Mouse (Mus musculus) hindbrain, embryonic 15.5 days (tissue): ENCODE data around the gene Fgfr2. TPM values are rescaled to one million over a fixed set of nuclear protein-coding genes. Genes with fewer than 3 reads are reported as not detected.
A peak's percentile ranks its signal among the peaks of the same experiment; 100 is the strongest.

ENCODE experiments used
- ATAC-seq: fragments of 200-750 bp; cut with Nextera tagmentation; 2 replicates; pipeline ENCODE4 v1.8.0; 2017; ENCODE audit warnings: low read depth, moderate number of reproducible peaks, moderate TSS enrichment; ENCODE audit not compliant: low FRiP score
- H3K27ac ChIP-seq: fragments of 300-500 bp; sonication (generic); replicated peaks from 2 replicates; pipeline ENCODE4 v1.5.1; 2015; ENCODE audit warnings: mild to moderate bottlenecking, inconsistent platforms
- H3K27me3 ChIP-seq: fragments of 300-500 bp; sonication (generic); 2 replicates; pipeline ENCODE4 v1.6.1; 2015; ENCODE audit warnings: control low read depth, inconsistent platforms
- H3K36me3 ChIP-seq: fragments of 300-500 bp; sonication (generic); 2 replicates; pipeline ENCODE4 v1.6.1; 2015; ENCODE audit warnings: control low read depth, inconsistent platforms
- H3K4me1 ChIP-seq: fragments of 300-500 bp; sonication (generic); replicated peaks from 2 replicates; pipeline ENCODE4 v1.6.1; 2015; ENCODE audit warnings: control low read depth, inconsistent platforms
- H3K4me2 ChIP-seq: fragments of 300-500 bp; sonication (generic); 2 replicates; pipeline ENCODE4 v1.6.1; 2015; ENCODE audit warnings: moderate library complexity, mild to moderate bottlenecking, inconsistent platforms
- H3K4me3 ChIP-seq: fragments of 300-500 bp; sonication (generic); 2 replicates; pipeline ENCODE4 v1.5.1; 2015; ENCODE audit warnings: mild to moderate bottlenecking, inconsistent platforms
- H3K9ac ChIP-seq: fragments of 300-500 bp; sonication (generic); 2 replicates; pipeline ENCODE4 v1.6.1; 2015; ENCODE audit warnings: inconsistent platforms
- H3K9me3 ChIP-seq: fragments of 300-500 bp; sonication (generic); 2 replicates; pipeline ENCODE4 v1.6.1; 2016; ENCODE audit warnings: control low read depth, inconsistent platforms
- WGBS: fragments of 180-500 bp; shearing (Covaris S2); methylation state at CpG from one replicate; pipeline ENCODE4 v1.1.7; 2015; 5-methylcytosine and 5-hydroxymethylcytosine counted together
- polyA plus RNA-seq: library from polyadenylated mRNA; unstranded; fragments of >200 nt; fragmentation: Nextera tagmentation; extraction: Ambion mirVana; gene quantifications from 2 replicates; pipeline ENCODE4 v1.2.1, GENCODE M21; 2015

The Fgfr2 gene
- polyA plus RNA-seq, 1 experiment from 2014 or later, result 28.5 TPM

DNA sequence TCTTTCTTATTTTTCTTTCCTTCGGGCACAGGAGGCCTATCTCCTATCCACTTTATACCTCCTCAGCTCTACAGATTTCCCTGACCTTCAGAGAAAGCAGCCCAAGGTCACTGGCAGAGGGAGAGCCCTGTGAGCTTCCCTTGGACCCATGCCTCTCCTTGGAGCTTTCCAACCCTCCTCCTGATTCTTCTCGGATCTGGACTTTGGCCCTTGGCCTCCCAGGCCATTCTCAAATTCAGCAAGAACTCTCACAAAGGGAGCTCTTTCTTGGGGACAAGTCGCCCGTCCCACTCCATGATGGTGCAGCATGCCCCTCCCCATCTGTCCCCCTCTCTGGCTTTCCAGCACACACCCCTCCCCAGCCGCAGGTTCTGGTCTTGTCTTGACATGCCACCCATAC lies 2172.1 kb downstream of the Fgfr2 start:
- Histone ChIP-seq H3K9ac (no peak overlapping the region), H3K27me3 (no peaks in the 10 kb centered on the region), H3K4me2 (no peak overlapping the region), H3K27ac (no peak overlapping the region), H3K4me1 (peaks cover 4% of the 10 kb centered on the region; the same call in 1 of the 2 replicates), H3K4me3 (no peak overlapping the region), H3K9me3 (no peaks in the 10 kb centered on the region), H3K36me3 (no peaks in the 10 kb centered on the region)
- ATAC-seq, result no peak
- WGBS, result 93% methylated on average over 5 of the region's 5 CpGs

DNA sequence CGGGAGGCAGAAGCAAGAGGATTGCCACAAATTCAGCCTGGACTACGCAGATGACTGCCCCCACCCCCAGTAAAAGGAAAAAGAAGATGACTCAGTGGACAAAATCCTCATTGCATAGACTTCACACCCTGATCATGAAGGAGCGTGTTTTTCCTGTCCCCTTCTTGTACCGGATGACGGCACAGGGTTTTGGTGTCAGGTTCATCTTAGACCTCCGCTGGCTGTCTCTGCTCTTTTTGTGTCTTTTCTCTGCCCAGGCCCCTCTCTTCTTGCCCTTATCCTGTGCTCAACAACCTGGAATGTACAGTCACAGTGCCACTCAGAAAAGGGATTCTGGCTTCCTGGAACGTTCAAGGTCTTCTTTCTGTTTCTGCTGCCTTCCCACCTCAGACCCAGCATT lies 2172.7 kb downstream of the Fgfr2 start:
- Histone ChIP-seq H3K27ac (no peak overlapping the region), H3K36me3 (no peaks in the 10 kb centered on the region), H3K4me2 (no peak overlapping the region), H3K4me3 (no peak overlapping the region), H3K9ac (no peak overlapping the region), H3K9me3 (no peaks in the 10 kb centered on the region), H3K27me3 (no peaks in the 10 kb centered on the region), H3K4me1 (peaks cover 4% of the 10 kb centered on the region; the same call in 1 of the 2 replicates)
- WGBS, result 93% methylated on average over 7 of the region's 7 CpGs
- no peak for ATAC-seq

DNA sequence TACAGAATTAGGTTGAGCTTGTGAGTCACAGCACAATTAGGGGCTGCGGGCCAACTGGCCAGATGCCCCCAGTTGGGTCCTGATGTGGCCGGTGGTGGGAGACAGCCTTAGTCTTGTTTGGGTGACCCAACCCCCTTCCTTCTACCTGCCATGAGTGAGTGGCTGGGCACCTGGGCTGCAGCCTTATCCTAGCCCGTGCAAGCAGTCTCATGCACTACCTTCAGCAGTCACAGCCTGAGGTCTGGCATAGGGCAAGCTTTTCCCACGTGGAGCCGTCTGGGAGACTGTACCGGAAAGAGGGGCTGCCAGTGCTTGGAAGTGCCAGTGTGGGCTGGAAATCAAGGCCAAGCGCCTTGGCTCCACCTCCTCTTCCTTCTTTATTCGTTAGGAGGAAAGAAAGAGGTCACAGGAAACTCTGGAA lies 2173.8 kb downstream of the Fgfr2 start:
- H3K9me3 ChIP-seq, result no peaks in the 10 kb centered on the region
- H3K9ac ChIP-seq, result no peak overlapping the region
- H3K4me3 ChIP-seq, result no peak overlapping the region
- peak; percentile 61; the same call in 1 of the 2 replicates for ATAC-seq
- WGBS, result 57% methylated on average over 8 of the region's 8 CpGs
- H3K36me3 ChIP-seq, result no peaks in the 10 kb centered on the region
- peak overlapping the region; percentile 61; the same call in 1 of the 2 replicates for H3K27ac ChIP-seq
- peaks cover 4% of the 10 kb centered on the region; the same call in 1 of the 2 replicates for H3K4me1 ChIP-seq
- no peaks in the 10 kb centered on the region for H3K27me3 ChIP-seq
- H3K4me2 ChIP-seq, result no peak overlapping the region

DNA sequence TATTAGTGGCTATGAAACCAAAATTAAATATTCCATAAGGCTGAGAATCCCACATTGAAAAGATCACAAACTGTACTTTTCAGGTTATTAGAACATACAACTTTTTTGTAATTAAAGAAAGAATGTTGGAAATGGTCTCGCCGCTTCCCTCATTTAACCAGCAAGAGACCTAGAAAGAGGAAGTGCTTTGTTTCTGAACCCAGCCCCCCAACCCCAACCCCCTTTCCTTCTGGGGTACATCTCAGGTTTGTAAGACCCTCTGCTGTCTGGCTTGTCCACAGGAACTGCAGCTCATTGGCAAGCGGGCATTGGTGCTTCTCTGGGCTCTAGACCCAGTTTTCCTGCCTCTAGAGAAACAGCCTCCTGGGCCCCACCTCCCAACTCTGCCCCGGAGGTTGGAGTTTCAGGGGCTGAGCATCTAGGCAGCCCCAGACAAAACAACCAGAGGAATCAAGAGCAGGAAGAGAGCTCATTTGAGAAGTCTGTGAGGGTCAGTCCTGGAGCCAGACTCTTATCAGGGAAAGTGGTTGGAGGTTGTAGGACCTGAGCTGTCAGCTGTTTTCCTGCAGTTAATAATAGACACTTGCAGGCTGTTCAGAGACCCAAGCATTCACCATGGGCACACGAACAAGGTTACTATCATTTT lies 2174.5 kb downstream of the Fgfr2 start:
- no peak overlapping the region for H3K9ac ChIP-seq
- H3K36me3 ChIP-seq, result no peaks in the 10 kb centered on the region
- WGBS, result 63% methylated on average over 5 of the region's 5 CpGs
- no peak overlapping the region for H3K4me2 ChIP-seq
- peak overlapping the region; percentile 61; the same call in 1 of the 2 replicates for H3K27ac ChIP-seq
- ATAC-seq, result no peak
- H3K4me3 ChIP-seq, result no peak overlapping the region
- no peaks in the 10 kb centered on the region for H3K27me3 ChIP-seq
- peaks cover 4% of the 10 kb centered on the region; the same call in 1 of the 2 replicates for H3K4me1 ChIP-seq
- H3K9me3 ChIP-seq, result no peaks in the 10 kb centered on the region

DNA sequence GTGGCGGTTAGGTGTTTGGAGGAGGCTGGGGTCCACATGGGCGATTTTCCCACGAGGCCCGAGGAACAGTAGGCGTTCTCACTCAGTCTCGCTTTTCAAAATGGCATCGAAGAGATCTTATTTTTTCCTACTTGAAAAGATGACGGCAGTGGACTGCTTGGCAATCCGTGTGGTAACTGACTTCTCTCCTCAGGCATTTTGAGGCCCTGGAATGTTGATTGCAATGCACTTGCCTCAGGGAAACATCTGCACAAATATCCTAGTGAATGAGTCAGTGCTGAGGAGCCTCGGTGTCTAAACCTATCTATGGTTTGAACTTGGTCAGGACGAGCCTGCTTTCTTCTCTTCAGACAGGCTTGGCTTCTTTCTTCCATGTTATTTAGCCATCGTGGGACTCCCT lies 2176.8 kb downstream of the Fgfr2 start:
- 89% methylated on average over 12 of the region's 12 CpGs for WGBS
- Histone ChIP-seq H3K9ac (no peak overlapping the region), H3K4me2 (no peak overlapping the region), H3K4me3 (no peak overlapping the region), H3K27ac (no peak overlapping the region), H3K36me3 (no peaks in the 10 kb centered on the region), H3K9me3 (no peaks in the 10 kb centered on the region), H3K27me3 (no peaks in the 10 kb centered on the region), H3K4me1 (peaks cover 4% of the 10 kb centered on the region; the same call in 1 of the 2 replicates)
- ATAC-seq, result no peak

DNA sequence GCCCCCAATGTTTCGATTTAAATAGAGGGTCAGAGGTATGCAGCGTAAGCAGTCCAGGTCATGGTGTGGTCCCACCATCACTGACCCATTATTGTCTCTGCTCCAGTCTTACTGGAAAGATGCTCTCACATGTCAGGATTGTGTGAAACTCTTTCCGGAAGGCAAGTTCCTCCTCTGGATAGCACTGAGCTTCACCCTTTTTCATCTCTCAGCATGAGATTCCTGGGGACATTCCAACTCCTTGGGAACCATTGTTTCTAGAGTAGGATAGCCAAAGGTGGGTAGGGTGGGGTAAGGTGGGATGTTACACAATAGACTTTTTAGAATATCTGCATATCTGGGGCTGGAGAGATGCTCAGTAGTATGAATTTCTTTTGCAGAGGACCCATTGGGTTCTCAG lies 2177.4 kb downstream of the Fgfr2 start:
- ATAC-seq, result no peak
- no peaks in the 10 kb centered on the region for H3K9me3 ChIP-seq

DNA sequence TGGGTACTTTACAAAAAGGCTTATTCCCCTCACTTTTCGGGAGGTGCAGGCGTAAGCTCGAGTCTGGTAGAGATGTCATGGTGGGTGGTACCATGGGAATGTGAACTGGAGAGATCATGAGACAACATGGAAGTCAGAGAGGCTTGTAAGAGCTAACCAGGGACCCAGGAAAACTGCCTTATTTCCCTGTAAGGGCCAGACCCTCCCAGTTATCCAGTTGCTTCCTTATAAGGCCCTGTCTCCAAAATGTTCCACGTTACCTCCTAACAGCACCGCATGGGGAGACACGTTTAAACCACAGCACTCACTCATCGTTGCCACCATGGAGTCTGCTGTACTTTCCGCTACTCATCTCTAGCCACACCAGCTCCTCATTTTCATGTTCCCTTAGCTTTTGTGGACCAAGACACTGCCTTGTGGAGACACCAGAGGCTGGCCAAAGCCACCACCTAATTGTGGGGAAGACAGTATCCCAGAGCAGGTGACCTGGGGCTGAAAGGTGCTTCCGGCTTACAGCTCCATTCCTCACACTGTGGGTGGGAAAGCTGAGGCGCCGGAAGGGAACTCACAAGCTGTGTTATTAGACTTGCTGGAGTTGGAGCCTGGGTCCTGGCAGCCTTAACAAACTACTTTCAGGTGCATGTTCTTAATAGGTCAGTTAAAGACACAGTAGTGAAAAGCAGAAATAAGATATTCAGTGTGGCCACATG lies 2178.2 kb downstream of the Fgfr2 start:
- 92% methylated on average over 11 of the region's 11 CpGs for WGBS
- ATAC-seq, result no peak
- Histone ChIP-seq H3K4me3 (no peak overlapping the region), H3K9me3 (no peaks in the 10 kb centered on the region), H3K9ac (no peak overlapping the region), H3K27ac (no peak overlapping the region), H3K4me2 (no peak overlapping the region), H3K4me1 (peaks cover 7% of the 10 kb centered on the region; the same call in 1 of the 2 replicates), H3K36me3 (no peaks in the 10 kb centered on the region), H3K27me3 (no peaks in the 10 kb centered on the region)

More for the DNA sequence above, 2177.4 kb downstream of the Fgfr2 start:
- H3K4me1 ChIP-seq, result peaks cover 6% of the 10 kb centered on the region; the same call in 1 of the 2 replicates
- no peak overlapping the region for H3K4me2 ChIP-seq
- H3K27me3 ChIP-seq, result no peaks in the 10 kb centered on the region
- H3K4me3 ChIP-seq, result no peak overlapping the region
- H3K9ac ChIP-seq, result no peak overlapping the region
- WGBS, result 92% methylated on average over 3 of the region's 3 CpGs
- H3K27ac ChIP-seq, result no peak overlapping the region
- H3K36me3 ChIP-seq, result no peaks in the 10 kb centered on the region

DNA sequence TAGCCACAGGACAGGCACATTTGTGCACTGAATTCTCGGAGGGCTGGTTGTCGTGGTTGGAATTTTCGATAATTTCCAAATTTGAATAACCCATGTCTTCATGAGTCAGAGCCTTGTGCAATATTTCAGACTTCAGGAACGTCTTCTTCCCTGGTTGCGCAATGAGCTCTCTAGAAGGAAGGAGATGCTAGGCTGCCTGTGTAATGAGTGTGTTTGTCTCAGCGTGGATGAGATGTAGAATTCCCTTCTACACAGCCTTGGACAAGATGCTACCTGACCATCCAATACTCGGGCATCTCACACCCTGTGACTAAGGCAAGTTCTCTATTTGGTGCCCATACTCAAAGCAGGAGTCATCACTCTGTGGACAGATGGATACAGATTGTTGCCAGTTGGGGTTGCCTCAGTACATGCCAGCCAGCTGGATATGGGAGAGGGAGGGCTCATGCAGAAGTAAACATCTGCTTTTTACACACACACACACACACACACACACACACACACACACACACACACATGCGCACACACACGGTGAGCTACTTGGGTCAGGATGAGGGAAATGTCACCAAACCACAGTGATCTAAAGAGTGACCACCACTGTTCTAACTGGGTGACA lies 2179.8 kb downstream of the Fgfr2 start:
- Histone ChIP-seq H3K9ac (no peak overlapping the region), H3K4me2 (no peak overlapping the region), H3K27me3 (peaks cover 7% of the 10 kb centered on the region), H3K9me3 (no peaks in the 10 kb centered on the region), H3K4me3 (no peak overlapping the region), H3K27ac (no peak overlapping the region), H3K4me1 (0 out of 2 replicates have a peak, but pooled peaks cover 3% of the 10 kb centered on the region), H3K36me3 (no peaks in the 10 kb centered on the region)
- no peak for ATAC-seq
- 90% methylated on average over 9 of the region's 9 CpGs for WGBS

DNA sequence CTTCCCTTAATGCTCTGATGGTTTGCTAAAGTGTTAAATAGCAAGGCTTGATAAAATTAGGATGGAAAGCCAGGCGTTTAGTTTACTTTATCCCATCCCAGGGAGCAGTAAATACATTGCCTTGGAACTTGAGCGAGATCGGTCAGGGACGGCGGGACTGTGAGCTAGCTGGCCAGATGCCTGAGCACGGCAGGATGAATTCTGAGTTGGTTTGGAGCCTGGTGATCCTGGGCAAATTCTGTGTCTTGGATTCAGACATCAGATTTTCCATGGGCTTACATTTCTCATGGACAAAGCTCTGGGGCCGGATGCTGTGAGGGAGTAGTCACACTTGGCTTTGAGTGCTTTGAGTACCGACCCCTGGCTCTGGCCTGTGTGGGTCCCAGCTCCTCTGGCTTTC lies 2182.4 kb downstream of the Fgfr2 start:
- no peak for ATAC-seq
- no peak overlapping the region for H3K27ac ChIP-seq
- H3K27me3 ChIP-seq, result peaks cover 24% of the 10 kb centered on the region
- H3K4me1 ChIP-seq, result peaks cover 22% of the 10 kb centered on the region
- no peaks in the 10 kb centered on the region for H3K36me3 ChIP-seq
- H3K9ac ChIP-seq, result no peak overlapping the region
- 65% methylated on average over 8 of the region's 8 CpGs for WGBS
- no peaks in the 10 kb centered on the region for H3K9me3 ChIP-seq
- H3K4me3 ChIP-seq, result no peak overlapping the region
- H3K4me2 ChIP-seq, result no peak overlapping the region

DNA sequence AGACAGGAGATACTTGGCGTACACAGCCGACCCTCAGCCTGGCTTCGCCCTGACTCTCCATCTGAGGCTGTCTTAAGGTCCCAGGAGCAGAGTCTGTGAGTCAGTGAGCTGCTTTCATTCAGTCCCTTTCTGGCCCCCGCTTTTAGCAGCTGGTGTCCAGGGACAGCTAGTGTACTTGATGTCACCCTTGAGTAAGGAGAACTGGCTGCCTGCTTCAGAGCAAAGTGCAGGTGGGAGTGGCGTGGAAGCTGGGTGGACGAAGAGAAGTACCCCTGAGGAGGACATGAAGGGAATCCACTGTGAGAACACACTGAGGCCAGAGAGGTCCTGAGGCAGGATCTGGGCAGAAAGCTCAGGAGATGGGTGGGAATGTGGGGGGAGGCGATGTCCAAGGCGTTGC lies 2184.3 kb downstream of the Fgfr2 start:
- no peak overlapping the region for H3K4me3 ChIP-seq
- peaks cover 41% of the 10 kb centered on the region for H3K27me3 ChIP-seq
- H3K4me2 ChIP-seq, result no peak overlapping the region
- H3K9ac ChIP-seq, result no peak overlapping the region
- no peaks in the 10 kb centered on the region for H3K36me3 ChIP-seq
- H3K4me1 ChIP-seq, result peaks cover 29% of the 10 kb centered on the region
- ATAC-seq, result no peak
- 90% methylated on average over 8 of the region's 8 CpGs for WGBS
- H3K27ac ChIP-seq, result no peak overlapping the region
- H3K9me3 ChIP-seq, result no peaks in the 10 kb centered on the region

DNA sequence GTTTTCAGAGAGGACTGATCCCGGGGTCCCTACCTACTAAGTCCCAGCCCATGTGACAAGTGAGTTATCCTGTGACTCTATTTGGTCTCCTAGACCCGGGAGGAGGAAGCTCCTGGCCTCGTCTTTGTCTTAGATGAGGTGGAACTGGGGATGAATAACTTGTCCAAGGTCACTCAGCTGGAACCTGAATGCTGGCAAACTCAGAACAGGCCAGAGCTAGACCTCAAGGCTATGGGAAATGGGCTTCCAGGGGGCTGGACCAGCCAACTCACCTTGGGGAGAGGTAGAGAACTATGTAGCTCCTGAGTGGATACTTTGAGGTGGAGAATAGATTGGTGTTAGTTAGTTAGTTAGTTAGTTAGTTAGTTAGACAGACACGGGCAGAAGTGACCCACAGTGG lies 2185.1 kb downstream of the Fgfr2 start:
- Histone ChIP-seq H3K4me1 (peaks cover 29% of the 10 kb centered on the region), H3K36me3 (no peaks in the 10 kb centered on the region), H3K4me2 (no peak overlapping the region), H3K27me3 (peaks cover 50% of the 10 kb centered on the region), H3K27ac (no peak overlapping the region), H3K9ac (no peak overlapping the region), H3K4me3 (no peak overlapping the region), H3K9me3 (no peaks in the 10 kb centered on the region)
- WGBS, result 67% methylated on average over 4 of the region's 4 CpGs
- no peak for ATAC-seq

DNA sequence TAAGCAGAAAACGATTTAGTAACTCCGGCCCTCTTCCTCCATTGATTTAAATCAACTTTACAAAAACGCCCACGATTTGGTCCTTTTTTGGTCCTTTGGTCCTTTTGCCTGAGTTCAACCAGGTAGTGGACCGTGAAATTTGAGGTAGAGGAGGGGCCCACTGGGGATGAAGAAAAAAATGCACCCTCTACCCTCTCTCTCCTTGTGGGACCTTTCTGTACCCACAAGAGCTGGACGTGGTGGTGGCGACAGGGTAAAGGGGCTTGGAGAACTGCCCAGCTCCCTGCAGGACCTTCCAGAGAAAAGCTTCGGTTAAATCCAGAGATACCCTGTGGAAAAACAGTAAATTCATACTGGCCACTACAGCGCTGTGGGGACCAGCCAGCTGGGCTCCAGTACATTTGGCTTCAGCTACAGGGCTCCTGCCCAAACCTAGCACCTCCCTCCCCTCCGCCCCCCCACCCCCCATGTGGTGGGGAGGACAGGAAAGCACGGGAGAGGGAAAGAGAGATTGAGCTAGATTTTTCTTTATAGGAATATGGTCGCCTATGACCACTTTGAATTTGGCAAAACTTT lies 2185.8 kb downstream of the Fgfr2 start:
- peak overlapping the region; percentile 43; the same call in 1 of the 2 replicates for H3K4me3 ChIP-seq
- ATAC-seq, result no peak
- 31% methylated on average over 12 of the region's 12 CpGs for WGBS
- no peaks in the 10 kb centered on the region for H3K36me3 ChIP-seq
- H3K27ac ChIP-seq, result no peak overlapping the region
- H3K27me3 ChIP-seq, result peaks cover 53% of the 10 kb centered on the region
- no peaks in the 10 kb centered on the region for H3K9me3 ChIP-seq
- H3K4me1 ChIP-seq, result peaks cover 29% of the 10 kb centered on the region
- H3K4me2 ChIP-seq, result peak overlapping the region; percentile 64
- H3K9ac ChIP-seq, result no peak overlapping the region
